Comparison of ENCODE assay signal across 13 mouse cellular contexts in the genomic region with DNA sequence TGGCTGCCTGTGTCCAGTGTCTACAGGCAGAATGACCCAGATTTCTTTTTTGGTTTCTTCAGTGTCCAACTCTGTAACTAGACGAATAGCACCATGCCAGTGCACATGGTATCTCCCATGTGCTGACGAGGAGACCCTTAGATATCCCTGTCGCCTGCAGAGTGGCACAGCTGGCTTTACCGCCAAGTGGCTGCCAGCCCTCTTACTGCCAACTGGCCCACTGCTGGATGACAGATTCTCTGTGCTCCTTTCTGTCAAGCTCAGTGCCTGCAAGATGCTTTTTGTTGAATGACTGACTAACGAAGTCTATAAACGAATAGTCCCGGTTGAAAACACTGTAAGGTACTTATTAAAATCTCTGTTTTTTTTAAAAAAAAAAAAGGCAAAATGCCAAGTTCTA.
A peak's percentile ranks its signal among the peaks of the same experiment; 100 is the strongest.
DNase-seq lines count a peak whose midpoint lies in the region.
"Had no signal": no experiment of that assay in that cellular context is flagged by ENCODE, and none has a peak within 500 bp of the region (broad histone marks: within the 10 kb centered on the region; RNA-seq: fewer than 3 reads in every experiment).

No protein-coding gene starts in this region.

- peak; percentile 78 to 83 for DNase-seq in cerebellum, postnatal 10 days
- no peak for DNase-seq in cerebellum, adult 11-12 months
- DNase-seq in heart, adult 11 months, result peak; percentile 92
- no peak for DNase-seq in heart, postnatal 10 days
- peak; percentile 23 for DNase-seq in kidney, adult 9 months
- DNase-seq in kidney, adult 8-10 months, result no peak
- peak; percentile 35 for DNase-seq in A20 (ENCODE audit: low read depth, low spot score)
- no peak for DNase-seq in ovary, adult 18-20 months (ENCODE audit: low spot score)
- DNase-seq: adrenal gland, postnatal 10 days; cerebellum, postnatal 25 days; gastrocnemius, postnatal 36 days; liver; lung, postnatal 4 days had no signal

- intact Hi-C loops in heart, postnatal 10 days (cut with DNase I), result no loop called here

Comparison
In these comparisons a context has a peak if more than half of its experiments do, and no peak if none do; other contexts are left out.
1. DNase-seq: peak in cerebellum, postnatal 10 days (2 of 2), heart, adult 11 months (single experiment), kidney, adult 9 months (single experiment) and A20 (single experiment); none in cerebellum, adult 11-12 months (single experiment), heart, postnatal 10 days (0 of 2), kidney, adult 8-10 months (0 of 2) and ovary, adult 18-20 months (single experiment).